Mouse (Mus musculus) forebrain, embryonic 15.5 days (tissue): ENCODE measurements at regions not wholly inside any gene's neighbourhood (a gene's known extent, or its start where the extent isn't known, plus 50 kb on each side); places are given as distances from the start of the nearest gene placed in this dataset.

Source experiments
- ATAC-seq: fragments of 200-750 bp; cut with Nextera tagmentation; replicated peaks from 2 replicates; pipeline ENCODE4 v1.8.0; 2017; ENCODE audit warnings: mild to moderate bottlenecking, moderate TSS enrichment, moderate library complexity
- H3K27ac ChIP-seq: fragments of 300-500 bp; sonication (generic); replicated peaks from 2 replicates; pipeline ENCODE4 v1.5.1; 2015; ENCODE audit warnings: mild to moderate bottlenecking, inconsistent platforms
- H3K27me3 ChIP-seq: fragments of 300-500 bp; sonication (generic); 2 replicates; pipeline ENCODE4 v1.6.1; 2015; ENCODE audit warnings: inconsistent platforms
- H3K36me3 ChIP-seq: fragments of 300-500 bp; sonication (generic); 2 replicates; pipeline ENCODE4 v1.6.1; 2015; ENCODE audit warnings: mild to moderate bottlenecking, inconsistent platforms
- H3K4me1 ChIP-seq: fragments of 300-500 bp; sonication (generic); 2 replicates; pipeline ENCODE4 v1.6.1; 2015; ENCODE audit warnings: inconsistent platforms
- H3K4me2 ChIP-seq: fragments of 300-500 bp; sonication (generic); replicated peaks from 2 replicates; pipeline ENCODE4 v1.6.1; 2015; ENCODE audit warnings: mild to moderate bottlenecking, inconsistent platforms
- H3K4me3 ChIP-seq: fragments of 300-500 bp; sonication (generic); 2 replicates; pipeline ENCODE4 v1.5.1; 2015; ENCODE audit warnings: mild to moderate bottlenecking, inconsistent platforms
- H3K9ac ChIP-seq: fragments of 300-500 bp; sonication (generic); replicated peaks from 2 replicates; pipeline ENCODE4 v1.6.1; 2015; ENCODE audit warnings: mild to moderate bottlenecking, inconsistent platforms
- H3K9me3 ChIP-seq: fragments of 300-500 bp; sonication (generic); 2 replicates; pipeline ENCODE4 v1.6.1; 2016; ENCODE audit warnings: inconsistent platforms
- WGBS: fragments of 180-500 bp; shearing (Covaris S2); methylation state at CpG from one replicate; pipeline ENCODE4 v1.1.7; 2015; ENCODE audit warnings: mixed read lengths; 5-methylcytosine and 5-hydroxymethylcytosine counted together

GRCm38 (mm10) chrX:165767672-165768265 lies 402.5 kb upstream of the Gemin8 start:
- 0 out of 2 replicates have a peak, but pooled peaks have one; percentile 35 for ATAC-seq
- H3K4me1 ChIP-seq: no peaks in the 10 kb centered on the region
- no peak overlapping the region for H3K4me3 ChIP-seq
- H3K27ac ChIP-seq: no peak overlapping the region
- H3K9ac ChIP-seq: no peak overlapping the region
- 47% methylated on average over 3 of the region's 3 CpGs for WGBS
- no peaks in the 10 kb centered on the region for H3K9me3 ChIP-seq
- no peaks in the 10 kb centered on the region for H3K27me3 ChIP-seq
- no peak overlapping the region for H3K4me2 ChIP-seq
- H3K36me3 ChIP-seq: no peaks in the 10 kb centered on the region
